Mouse (Mus musculus): ENCODE measurements around the gene Castor1.

Gene Castor1

DNA sequence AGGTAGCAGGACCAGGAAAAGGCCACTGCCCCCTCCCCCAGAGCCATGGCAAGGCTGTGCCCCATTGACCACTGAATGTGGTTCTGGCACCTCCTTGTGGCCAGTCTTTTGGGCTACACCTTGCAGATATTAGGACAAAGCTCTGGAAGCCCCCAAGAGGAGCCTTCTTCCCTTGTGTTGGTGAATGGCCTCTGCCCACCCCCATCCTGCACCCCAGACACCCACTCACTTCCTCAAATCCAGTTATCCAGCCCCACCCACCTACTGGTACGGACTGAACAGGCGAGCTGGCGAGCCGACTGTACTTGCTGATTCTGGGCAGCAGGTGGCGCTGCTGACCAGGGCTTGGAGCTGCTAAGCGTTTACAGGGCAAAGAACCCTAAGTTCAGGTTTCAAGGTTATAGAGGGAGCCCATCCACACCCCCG lies 40.6 kb downstream of the Castor1 start:
- in situ Hi-C loops (cut with MboI; ENCODE audit: unreplicated experiment in 2 of 2) = loop anchor here (5.0 kb wide), 5 partner anchors 36 to 579 kb away; no protein-coding TSS in a partner anchor

DNA sequence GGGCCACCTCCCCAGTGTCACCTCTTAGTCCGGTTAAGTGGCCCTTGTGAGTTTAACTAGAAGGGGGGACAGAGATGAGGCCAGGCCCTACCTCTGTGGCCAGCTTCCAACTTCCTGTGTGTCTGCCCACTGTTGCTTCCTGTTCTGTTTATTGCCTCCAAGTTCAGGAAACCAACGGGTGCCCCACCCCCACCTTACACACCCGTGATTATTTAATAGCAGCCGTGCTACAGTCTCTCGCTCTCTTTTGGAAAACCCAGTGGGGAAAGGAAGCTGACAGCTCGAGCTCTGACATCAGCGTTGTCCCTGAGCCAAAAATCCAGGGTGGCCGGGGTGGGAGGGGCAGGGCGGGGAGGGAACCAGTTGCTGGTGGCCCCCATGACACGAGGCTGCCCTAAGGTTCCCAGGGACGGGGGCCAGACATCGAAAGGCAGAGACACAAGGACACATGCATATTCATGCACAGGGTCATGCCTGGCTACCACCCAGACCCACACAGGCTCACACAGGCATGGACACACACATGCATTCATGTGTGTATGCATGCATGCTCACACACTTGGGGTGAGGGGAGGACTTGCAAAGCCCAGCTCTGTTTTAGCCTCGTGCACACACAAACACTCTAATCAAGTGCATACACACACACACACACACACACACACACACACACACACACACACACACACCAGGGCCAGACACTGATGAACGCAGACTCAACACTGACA lies 42.6 kb downstream of the Castor1 start:
- in situ Hi-C loops (cut with MboI; ENCODE audit: unreplicated experiment in 2 of 2) = no loop called here

- in situ Hi-C loops (cut with MboI; ENCODE audit: unreplicated experiment in 2 of 2) = no loop called here
Measured at GRCm38 (mm10) chr11:4261188-4261494, 43.1 kb downstream of the Castor1 start.

DNA sequence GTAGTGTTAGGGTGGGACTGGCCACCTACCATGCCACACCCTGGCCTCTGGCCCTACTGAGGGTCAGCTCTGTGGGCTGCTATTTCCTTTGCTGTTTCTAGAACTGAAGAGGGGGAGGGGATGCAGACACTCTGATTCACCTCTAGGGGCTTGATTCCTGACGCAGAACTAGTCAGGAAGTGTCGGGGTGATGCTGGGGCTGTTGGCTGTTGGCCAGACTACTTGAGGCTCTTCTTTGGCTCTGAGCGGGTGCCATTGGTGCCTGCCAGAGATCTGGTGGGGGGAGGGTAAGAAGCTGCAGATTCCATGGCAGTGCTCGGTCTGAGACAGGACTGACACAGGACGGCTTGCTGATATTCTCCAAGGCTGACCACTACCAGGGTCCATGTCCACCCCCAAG lies 43.9 kb downstream of the Castor1 start:
- in situ Hi-C loops (cut with MboI; ENCODE audit: unreplicated experiment in 2 of 2) = no loop called here

DNA sequence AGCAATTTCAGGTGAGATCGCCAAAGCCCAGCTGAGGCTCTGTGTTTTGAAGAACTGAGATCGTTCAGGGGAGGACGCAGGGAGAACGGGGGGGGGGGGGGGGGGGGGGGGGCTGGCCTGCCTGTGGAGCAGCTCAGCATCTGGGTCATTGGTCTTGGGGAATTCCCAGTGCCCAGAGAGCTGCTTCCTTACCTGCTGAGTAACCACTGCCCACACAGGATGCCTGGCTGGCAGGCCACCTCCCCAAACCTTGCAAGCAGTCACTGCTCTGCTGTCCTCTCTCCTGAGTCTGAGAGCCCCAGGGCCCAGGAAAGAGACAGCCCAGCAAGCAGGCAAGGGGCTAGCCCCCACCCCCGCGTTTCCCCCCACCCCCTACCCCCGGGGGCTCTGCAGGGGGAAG lies 44.8 kb downstream of the Castor1 start:
- in situ Hi-C loops (cut with MboI; ENCODE audit: unreplicated experiment in 2 of 2) = no loop called here

DNA sequence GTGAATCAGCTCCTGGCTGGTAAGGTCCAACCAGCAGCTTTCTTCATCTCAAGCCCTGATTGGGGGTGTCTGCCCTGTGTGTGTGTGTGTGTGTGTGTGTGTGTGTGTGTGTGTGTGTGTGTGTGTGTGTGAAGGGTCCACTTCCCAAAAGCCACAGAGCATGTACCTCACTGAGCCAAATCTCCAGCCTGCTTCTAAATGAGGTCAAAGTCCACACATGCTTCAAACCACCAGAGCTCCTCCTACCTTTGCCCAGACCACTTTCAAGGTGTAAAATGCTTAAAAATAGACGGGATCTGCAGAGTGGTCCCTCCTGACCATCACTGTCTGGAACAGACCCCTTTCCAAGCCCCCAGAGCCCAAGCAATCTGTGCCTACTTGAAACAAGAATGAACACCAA lies 45.3 kb downstream of the Castor1 start:
- in situ Hi-C loops (cut with MboI; ENCODE audit: unreplicated experiment in 2 of 2) = no loop called here

- in situ Hi-C loops (cut with MboI; ENCODE audit: unreplicated experiment in 2 of 2) = no loop called here
Measured at GRCm38 (mm10) chr11:4264066-4264465, 46.0 kb downstream of the Castor1 start.

GRCm38 (mm10) chr11:4266271-4267201 lies 48.5 kb downstream of the Castor1 start:
- in situ Hi-C loops (cut with MboI; ENCODE audit: unreplicated experiment in 2 of 2) = no loop called here

- in situ Hi-C loops (cut with MboI; ENCODE audit: unreplicated experiment in 2 of 2) = no loop called here
Measured at GRCm38 (mm10) chr11:4267202-4267578, 49.2 kb downstream of the Castor1 start.

GRCm38 (mm10) chr11:4268500-4268899 lies 50.5 kb downstream of the Castor1 start:
- in situ Hi-C loops (cut with MboI; ENCODE audit: unreplicated experiment in 2 of 2) = no loop called here

DNA sequence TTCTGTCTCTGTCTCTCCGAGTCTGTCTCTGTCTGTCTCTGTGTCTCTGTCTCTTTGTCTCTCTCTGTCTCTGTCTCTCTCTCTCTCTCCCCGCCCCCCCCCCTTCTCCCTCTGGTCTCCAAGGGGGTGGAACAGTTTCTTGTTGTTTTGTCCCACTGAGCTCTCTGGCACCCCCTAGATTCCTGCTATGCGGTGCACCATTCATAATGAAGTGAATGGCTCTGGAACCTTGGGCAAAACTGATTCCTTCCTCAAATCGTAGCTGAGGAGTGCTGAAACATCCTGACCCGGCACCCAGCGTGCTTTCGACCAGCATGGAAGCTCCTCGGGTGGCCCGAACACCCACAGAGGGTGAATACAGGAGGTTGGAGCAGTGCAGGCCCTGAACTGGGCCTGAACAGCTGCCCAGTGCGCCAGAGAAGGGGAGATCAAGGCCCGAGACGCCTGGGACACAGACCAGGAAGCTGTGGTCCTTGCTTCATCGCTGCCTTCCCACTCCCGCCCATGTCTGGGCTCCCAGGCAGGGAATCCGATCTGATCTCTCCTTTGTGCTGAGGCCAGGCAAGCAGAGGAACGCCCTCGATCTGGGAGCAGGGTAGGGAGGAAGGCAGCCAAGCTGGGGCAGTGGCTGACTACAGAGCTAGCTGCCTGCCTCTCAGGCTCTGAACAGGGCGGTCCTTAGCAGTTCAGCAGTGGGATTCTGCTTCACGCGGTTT lies 52.9 kb downstream of the Castor1 start:
- in situ Hi-C loops (cut with MboI; ENCODE audit: unreplicated experiment in 2 of 2) = no loop called here

DNA sequence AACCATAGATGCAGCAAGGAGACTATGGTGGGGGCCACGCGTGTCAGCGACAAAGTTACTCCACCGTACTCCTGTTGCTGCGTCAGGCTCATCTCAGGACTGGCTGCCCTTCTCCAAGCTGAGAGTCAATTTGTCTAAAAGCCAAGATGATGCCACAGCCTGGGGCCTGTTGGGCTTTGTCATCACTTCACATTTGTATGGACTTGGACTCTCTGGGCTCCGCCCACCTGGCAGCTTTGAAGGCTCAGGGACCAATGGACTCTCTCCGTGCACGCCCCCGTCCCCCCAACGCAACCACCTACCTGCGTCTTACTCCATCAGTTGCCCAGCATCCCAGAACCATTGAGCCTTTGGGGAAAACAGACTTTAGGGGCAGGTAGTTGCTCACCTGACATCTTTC lies 53.5 kb downstream of the Castor1 start:
- in situ Hi-C loops (cut with MboI; ENCODE audit: unreplicated experiment in 2 of 2) = no loop called here
